Mouse (Mus musculus) spleen, adult 2 months (tissue): ENCODE measurements around the gene Ly6f. TPM values are rescaled to one million over a fixed set of nuclear protein-coding genes. Genes with fewer than 3 reads are reported as not detected.

Experiments used
- DNase-seq, 2 experiments: peaks; one replicate each; pipeline versions ENCODE4 v3.0.0 to v3.0.0-alpha.2; 2012 to 2021; ENCODE audit warnings: low spot score in 2 of 2, low read depth in 1 of 2
- H3K27ac ChIP-seq: fragments of 200-500 bp; 2 replicates; pipeline ENCODE4 v1.5.1; 2012; ENCODE audit warnings: low read length, inconsistent platforms; ENCODE audit not compliant: insufficient read depth
- H3K27me3 ChIP-seq: fragments of 200-500 bp; 2 replicates; pipeline ENCODE4 v1.6.1; 2012; ENCODE audit warnings: mild to moderate bottlenecking, moderate library complexity, low read length, inconsistent platforms; ENCODE audit not compliant: control insufficient read depth, insufficient read depth
- H3K36me3 ChIP-seq: fragments of 200-500 bp; 2 replicates; pipeline ENCODE4 v1.6.1; 2012; ENCODE audit warnings: mild to moderate bottlenecking, low read length, inconsistent platforms; ENCODE audit not compliant: control insufficient read depth, insufficient read depth
- H3K4me1 ChIP-seq: fragments of 200-500 bp; 2 replicates; pipeline ENCODE4 v1.6.1; 2011; ENCODE audit warnings: inconsistent platforms; ENCODE audit not compliant: control insufficient read depth, insufficient read depth, insufficient read length
- H3K4me3 ChIP-seq: fragments of 200-500 bp; 2 replicates; pipeline ENCODE4 v1.5.1; 2011; ENCODE audit warnings: mild to moderate bottlenecking, inconsistent platforms; ENCODE audit not compliant: insufficient read depth, insufficient read length; ENCODE audit errors: extremely low read depth
- CTCF ChIP-seq: fragments of 200-500 bp; IDR thresholded peaks from 2 replicates; pipeline ENCODE4 v1.5.1; 2011; ENCODE audit warnings: mild to moderate bottlenecking, inconsistent platforms; ENCODE audit not compliant: insufficient read depth, insufficient read length, insufficient replicate concordance; ENCODE audit errors: extremely low read depth
- POLR2A ChIP-seq: fragments of 200-500 bp; IDR thresholded peaks from 2 replicates; pipeline ENCODE4 v1.6.1; 2011; ENCODE audit warnings: low read depth, low read length, inconsistent platforms
- WGBS: fragments of 180-500 bp; shearing (Covaris S2); methylation state at CpG from one replicate; pipeline ENCODE4 v1.1.7; 2018; 5-methylcytosine and 5-hydroxymethylcytosine counted together
- polyA plus RNA-seq: library from polyadenylated mRNA; depleted of rRNA; stranded (reverse); fragments of >200 nt; gene quantifications from 2 replicates; pipeline ENCODE4 v1.2.3, GENCODE M21; 2012; rRNA removed

Ly6f gene
- polyA plus RNA-seq, 1 experiment: not detected

DNA sequence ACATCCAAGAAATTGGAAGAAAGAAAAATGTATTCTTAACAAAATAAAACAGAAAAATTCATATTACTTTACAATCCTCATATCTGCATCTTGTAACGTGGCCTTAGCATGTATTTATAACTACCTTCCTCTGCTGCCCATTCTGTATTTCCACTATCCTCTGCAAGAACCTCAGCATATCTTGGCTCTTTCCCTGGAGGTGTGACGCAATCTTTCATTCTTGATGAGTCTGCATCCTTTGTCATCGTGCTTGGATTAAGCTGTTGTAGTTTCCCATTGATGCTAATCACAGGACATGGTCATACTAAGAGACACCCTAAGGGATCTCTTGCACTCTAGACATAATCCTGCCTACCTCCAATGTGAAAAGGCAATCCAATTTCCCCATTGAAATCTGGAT is 50.4 kb downstream of the Ly6f start:
- Histone ChIP-seq H3K27ac (no peak overlapping the region), H3K36me3 (no peaks in the 10 kb centered on the region), H3K4me1 (no peaks in the 10 kb centered on the region), H3K4me3 (no peak overlapping the region), H3K27me3 (no peaks in the 10 kb centered on the region)
- DNase-seq: no peak
- WGBS: 82% methylated on average over 3 of the region's 3 CpGs
- no peak for TF ChIP-seq CTCF
- no peak for TF ChIP-seq POLR2A

- Histone ChIP-seq H3K4me3 (no peak overlapping the region), H3K4me1 (no peaks in the 10 kb centered on the region), H3K36me3 (no peaks in the 10 kb centered on the region), H3K27ac (no peak overlapping the region), H3K27me3 (no peaks in the 10 kb centered on the region)
- 91% methylated on average over 3 of the region's 3 CpGs for WGBS
- TF ChIP-seq POLR2A (no peak), CTCF (no peak)
- DNase-seq: no peak
These were observed 51.9 kb downstream of the Ly6f start for GRCm38 (mm10) chr15:75320104-75320503.

Other genes starting within 250 kb of the Ly6f start
- 105 and 137 TPM in 2 replicates for gene Ly6c1, start 219.6 kb upstream of the Ly6f start, polyA plus RNA-seq
- 193 and 254 TPM in 2 replicates for gene Ly6c2, start 156.5 kb upstream of the Ly6f start, polyA plus RNA-seq
- 1.7 TPM in 2 replicates for gene Ly6g, start 113.2 kb upstream of the Ly6f start, polyA plus RNA-seq
- gene BC025446, start 52.0 kb upstream of the Ly6f start, polyA plus RNA-seq: not detected in 2 replicates